Mouse (Mus musculus): ENCODE data around the gene Tmeff1. TPM values are rescaled to one million over a fixed set of nuclear protein-coding genes. Genes with fewer than 3 reads are reported as not detected.

Gene Tmeff1
- polyA plus RNA-seq, 1 experiment from 2014 or later, result 0.36 TPM

GRCm38 (mm10) chr4:48546568-48547496 is 38.1 kb upstream of the Tmeff1 start:
- no peak for TF ChIP-seq CTCF (IDR thresholded peaks at IDR 0.05; ENCODE audit: low read depth)
- TF ChIP-seq EP300 (IDR thresholded peaks at IDR 0.05; ENCODE audit: low read depth), result no peak
- H3K4me1 ChIP-seq (ENCODE audit: insufficient read depth), result no peaks in the 10 kb centered on the region
- no peaks in the 10 kb centered on the region for H3K9me3 ChIP-seq (ENCODE audit: low read length)
- no peak overlapping the region for H3K27ac ChIP-seq (ENCODE audit: low read depth)
- 80% methylated on average over 9 of the region's 9 CpGs for WGBS (ENCODE audit: insufficient replicate concordance)
- DNase-seq, result no peak
- no peaks in the 10 kb centered on the region for H3K27me3 ChIP-seq (ENCODE audit: insufficient read depth, low read length)
- no peaks in the 10 kb centered on the region for H3K36me3 ChIP-seq (replicated peaks; ENCODE audit: insufficient read depth, low read length)
- no peak overlapping the region for H3K4me3 ChIP-seq (ENCODE audit: low read depth, low read length)
- H3K4me2 ChIP-seq (ENCODE audit: low read depth, low read length), result no peak overlapping the region
- no peak overlapping the region for H3K9ac ChIP-seq (replicated peaks)
- no peak for ATAC-seq

GRCm38 (mm10) chr4:48548393-48549045 is 36.5 kb upstream of the Tmeff1 start:
- TF ChIP-seq CTCF (IDR thresholded peaks at IDR 0.05; ENCODE audit: low read depth) (no peak), EP300 (IDR thresholded peaks at IDR 0.05; ENCODE audit: low read depth) (no peak)
- Histone ChIP-seq H3K27ac (ENCODE audit: low read depth) (no peak overlapping the region), H3K9me3 (ENCODE audit: low read length) (no peaks in the 10 kb centered on the region), H3K36me3 (replicated peaks; ENCODE audit: insufficient read depth, low read length) (no peaks in the 10 kb centered on the region), H3K4me2 (ENCODE audit: low read depth, low read length) (no peak overlapping the region), H3K9ac (replicated peaks) (no peak overlapping the region), H3K4me3 (ENCODE audit: low read depth, low read length) (no peak overlapping the region), H3K4me1 (ENCODE audit: insufficient read depth) (no peaks in the 10 kb centered on the region), H3K27me3 (ENCODE audit: insufficient read depth, low read length) (no peaks in the 10 kb centered on the region)
- 64% methylated on average over 6 of the region's 6 CpGs for WGBS (ENCODE audit: insufficient replicate concordance)
- no peak for DNase-seq
- ATAC-seq, result no peak

GRCm38 (mm10) chr4:48549661-48550060 is 35.3 kb upstream of the Tmeff1 start:
- no peak overlapping the region for H3K27ac ChIP-seq (ENCODE audit: low read depth)
- DNase-seq, result no peak

GRCm38 (mm10) chr4:48552486-48553064 is 32.4 kb upstream of the Tmeff1 start:
- DNase-seq, result no peak
- no peak overlapping the region for H3K9ac ChIP-seq (replicated peaks)
- H3K4me2 ChIP-seq (ENCODE audit: low read depth, low read length), result no peak overlapping the region
- H3K27me3 ChIP-seq (ENCODE audit: insufficient read depth, low read length), result no peaks in the 10 kb centered on the region
- H3K4me3 ChIP-seq (ENCODE audit: low read depth, low read length), result no peak overlapping the region
- no peak for TF ChIP-seq CTCF (IDR thresholded peaks at IDR 0.05; ENCODE audit: low read depth)
- TF ChIP-seq EP300 (IDR thresholded peaks at IDR 0.05; ENCODE audit: low read depth), result no peak
- H3K27ac ChIP-seq (ENCODE audit: low read depth), result no peak overlapping the region
- H3K36me3 ChIP-seq (replicated peaks; ENCODE audit: insufficient read depth, low read length), result no peaks in the 10 kb centered on the region
- WGBS (ENCODE audit: insufficient replicate concordance), result 88% methylated on average over 27 of the region's 27 CpGs
- H3K4me1 ChIP-seq (ENCODE audit: insufficient read depth), result no peaks in the 10 kb centered on the region
- H3K9me3 ChIP-seq (ENCODE audit: low read length), result no peaks in the 10 kb centered on the region
- no peak for ATAC-seq

More at GRCm38 (mm10) chr4:48549661-48550060, 35.3 kb upstream of the Tmeff1 start:
- WGBS (ENCODE audit: insufficient replicate concordance), result 73% methylated on average over 5 of the region's 5 CpGs
- no peak for TF ChIP-seq EP300 (IDR thresholded peaks at IDR 0.05; ENCODE audit: low read depth)
- no peak for TF ChIP-seq CTCF (IDR thresholded peaks at IDR 0.05; ENCODE audit: low read depth)
- no peaks in the 10 kb centered on the region for H3K27me3 ChIP-seq (ENCODE audit: insufficient read depth, low read length)
- no peaks in the 10 kb centered on the region for H3K36me3 ChIP-seq (replicated peaks; ENCODE audit: insufficient read depth, low read length)
- no peaks in the 10 kb centered on the region for H3K9me3 ChIP-seq (ENCODE audit: low read length)
- no peaks in the 10 kb centered on the region for H3K4me1 ChIP-seq (ENCODE audit: insufficient read depth)
- H3K4me3 ChIP-seq (ENCODE audit: low read depth, low read length), result no peak overlapping the region
- H3K9ac ChIP-seq (replicated peaks), result no peak overlapping the region
- no peak overlapping the region for H3K4me2 ChIP-seq (ENCODE audit: low read depth, low read length)
- ATAC-seq, result no peak

GRCm38 (mm10) chr4:48554132-48554531 is 30.8 kb upstream of the Tmeff1 start:
- no peaks in the 10 kb centered on the region for H3K4me1 ChIP-seq (ENCODE audit: insufficient read depth)
- no peaks in the 10 kb centered on the region for H3K36me3 ChIP-seq (replicated peaks; ENCODE audit: insufficient read depth, low read length)
- no peak for ATAC-seq
- no peaks in the 10 kb centered on the region for H3K9me3 ChIP-seq (ENCODE audit: low read length)
- no peak overlapping the region for H3K4me2 ChIP-seq (ENCODE audit: low read depth, low read length)
- H3K9ac ChIP-seq (replicated peaks), result no peak overlapping the region
- H3K27me3 ChIP-seq (ENCODE audit: insufficient read depth, low read length), result no peaks in the 10 kb centered on the region
- no peak overlapping the region for H3K4me3 ChIP-seq (ENCODE audit: low read depth, low read length)
- H3K27ac ChIP-seq (ENCODE audit: low read depth), result no peak overlapping the region
- TF ChIP-seq EP300 (IDR thresholded peaks at IDR 0.05; ENCODE audit: low read depth) (no peak), CTCF (IDR thresholded peaks at IDR 0.05; ENCODE audit: low read depth) (no peak)
- no peak for DNase-seq
- 60% methylated on average over 7 of the region's 7 CpGs for WGBS (ENCODE audit: insufficient replicate concordance)

- Histone ChIP-seq H3K36me3 (replicated peaks; ENCODE audit: insufficient read depth, low read length) (0 out of 2 replicates have a peak, but pooled peaks cover 2% of the 10 kb centered on the region), H3K9ac (replicated peaks) (no peak overlapping the region), H3K4me1 (ENCODE audit: insufficient read depth) (no peaks in the 10 kb centered on the region), H3K4me3 (ENCODE audit: low read depth, low read length) (no peak overlapping the region), H3K27me3 (ENCODE audit: insufficient read depth, low read length) (no peaks in the 10 kb centered on the region), H3K9me3 (ENCODE audit: low read length) (no peaks in the 10 kb centered on the region), H3K4me2 (ENCODE audit: low read depth, low read length) (no peak overlapping the region), H3K27ac (ENCODE audit: low read depth) (no peak overlapping the region)
- 17% methylated on average over 3 of the region's 3 CpGs for WGBS (ENCODE audit: insufficient replicate concordance)
- no peak for ATAC-seq
- peak; percentile 49 for DNase-seq
- TF ChIP-seq EP300 (IDR thresholded peaks at IDR 0.05; ENCODE audit: low read depth) (no peak), CTCF (IDR thresholded peaks at IDR 0.05; ENCODE audit: low read depth) (peak; percentile 62)
These were observed 29.2 kb upstream of the Tmeff1 start for GRCm38 (mm10) chr4:48555729-48556128.
